ENCODE assay signal across 22 mouse cellular contexts in the genomic region with DNA sequence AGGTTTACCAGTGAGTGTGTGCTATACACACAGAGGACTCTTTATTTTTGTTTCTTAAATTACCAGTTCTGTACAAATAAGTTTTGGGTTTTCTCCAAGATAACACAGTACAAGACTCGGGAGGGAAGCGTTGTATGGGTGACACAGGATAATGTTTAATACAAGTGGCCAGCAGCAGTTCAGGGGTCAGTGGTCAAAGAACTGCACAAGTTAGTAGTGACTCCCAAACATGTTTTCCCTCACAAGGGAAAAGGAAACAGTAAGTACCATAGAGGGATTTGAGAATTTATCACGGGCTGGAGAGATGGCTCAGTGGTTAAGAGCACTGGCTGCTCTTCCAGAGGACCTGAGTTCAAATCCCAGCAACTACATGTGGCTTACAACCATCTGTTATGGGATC.
"Had no signal": no experiment of that assay in that cellular context is flagged by ENCODE, and none has a peak within 500 bp of the region (broad histone marks: within the 10 kb centered on the region; RNA-seq: fewer than 3 reads in every experiment).

No protein-coding gene starts in this region.

- H3K4me1 ChIP-seq: heart, embryonic 15.5 days; hindbrain, embryonic 13.5 days; hindbrain, embryonic 15.5 days; limb, embryonic 13.5 days; limb, embryonic 15.5 days; liver, embryonic 12.5 days had no signal

- H3K9ac ChIP-seq: forebrain, postnatal 0 days; heart, embryonic 13.5 days; heart, embryonic 15.5 days; hindbrain, embryonic 13.5 days; hindbrain, embryonic 15.5 days; limb, embryonic 13.5 days; limb, embryonic 15.5 days; liver, embryonic 12.5 days; liver, embryonic 14.5 days had no signal

- DNase-seq: forebrain, postnatal 0 days; gastrocnemius, postnatal 14 days; gastrocnemius, postnatal 36 days; heart, adult 11 months; heart, adult 2 months; heart, postnatal 14 days; heart, postnatal 36 days; kidney, adult 11 months; layer of hippocampus, adult 9-11 months; layer of hippocampus, postnatal 36 days; left cerebral cortex, postnatal 4 days had no signal

- H3K4me2 ChIP-seq: heart, embryonic 11.5 days; heart, embryonic 13.5 days; heart, embryonic 15.5 days; hindbrain, embryonic 13.5 days; hindbrain, embryonic 15.5 days; limb, embryonic 13.5 days; limb, embryonic 15.5 days; liver, embryonic 12.5 days had no signal

- H3K9me3 ChIP-seq: heart, embryonic 13.5 days; heart, embryonic 15.5 days; hindbrain, embryonic 13.5 days; hindbrain, embryonic 15.5 days; limb, embryonic 13.5 days; limb, embryonic 15.5 days; liver, embryonic 12.5 days had no signal

- ATAC-seq: forebrain, postnatal 0 days; hindbrain, postnatal 0 days; intestine, embryonic 16.5 days; liver, embryonic 12.5 days had no signal

- H3K27me3 ChIP-seq: heart, embryonic 13.5 days; heart, embryonic 15.5 days; hindbrain, embryonic 13.5 days; hindbrain, embryonic 15.5 days; limb, embryonic 13.5 days; limb, embryonic 15.5 days; liver, embryonic 12.5 days had no signal

- H3K4me3 ChIP-seq: heart, adult 2 months; heart, embryonic 13.5 days; heart, embryonic 15.5 days; hindbrain, embryonic 13.5 days; hindbrain, embryonic 15.5 days; limb, embryonic 13.5 days; limb, embryonic 15.5 days; liver, embryonic 12.5 days had no signal

- H3K27ac ChIP-seq: heart, adult 2 months; heart, embryonic 13.5 days; heart, embryonic 15.5 days; hindbrain, embryonic 13.5 days; hindbrain, embryonic 15.5 days; hindbrain, postnatal 0 days; limb, embryonic 13.5 days; limb, embryonic 15.5 days; liver, embryonic 12.5 days; liver, embryonic 14.5 days had no signal
